Mouse (Mus musculus) thymus, postnatal 0 days (tissue): ENCODE results near the gene Dnajc30. TPM values are rescaled to one million over a fixed set of nuclear protein-coding genes. Genes with fewer than 3 reads are reported as not detected.

Source experiments
- DNase-seq: peaks from one replicate; pipeline ENCODE4 v3.0.0-alpha.2; 2015; ENCODE audit warnings: low spot score
- polyA plus RNA-seq: library from polyadenylated mRNA; unstranded; fragments of >200 nt; fragmentation: Nextera tagmentation; extraction: Ambion mirVana; gene quantifications from 2 replicates; pipeline ENCODE4 v1.2.1, GENCODE M21; 2015

The Dnajc30 gene
- polyA plus RNA-seq, 1 experiment from 2014 or later, result 28.7 TPM

- DNase-seq, result peak; percentile 37
These were observed 43.8 kb downstream of the Dnajc30 start for GRCm38 (mm10) chr5:135107521-135108501.

GRCm38 (mm10) chr5:135109017-135109416 lies 45.0 kb downstream of the Dnajc30 start:
- DNase-seq, result no peak

- no peak for DNase-seq
These were observed 45.4 kb downstream of the Dnajc30 start for GRCm38 (mm10) chr5:135109426-135109825.

- DNase-seq, result peak; percentile 19
These were observed 46.0 kb downstream of the Dnajc30 start for GRCm38 (mm10) chr5:135109976-135110375.

- DNase-seq, result no peak
These were observed 49.8 kb downstream of the Dnajc30 start for GRCm38 (mm10) chr5:135113782-135114181.

- no peak for DNase-seq
These were observed 51.2 kb downstream of the Dnajc30 start for GRCm38 (mm10) chr5:135115241-135115640.

Other genes starting within 250 kb of the Dnajc30 start
- gene Tmem270, start 157.5 kb upstream of the Dnajc30 start, polyA plus RNA-seq, result not detected in 2 replicates
- gene Cldn13, start 148.7 kb upstream of the Dnajc30 start, polyA plus RNA-seq, result 4.1 and 5.0 TPM in 2 replicates
- gene Mettl27, start 131.8 kb upstream of the Dnajc30 start, polyA plus RNA-seq, result 19.9 and 29.5 TPM in 2 replicates
- 32.6 and 35.4 TPM in 2 replicates for gene Cldn4, start 117.3 kb upstream of the Dnajc30 start, polyA plus RNA-seq
- 6.4 and 6.8 TPM in 2 replicates for gene Cldn3, start 78.0 kb upstream of the Dnajc30 start, polyA plus RNA-seq
- 51.0 and 52.2 TPM in 2 replicates for gene Abhd11, start 55.0 kb upstream of the Dnajc30 start, polyA plus RNA-seq
- 3.2 and 3.3 TPM in 2 replicates for gene Stx1a, start 40.7 kb upstream of the Dnajc30 start, polyA plus RNA-seq
- 103 and 119 TPM in 2 replicates for gene Bud23, start 757 bp downstream of the Dnajc30 start, polyA plus RNA-seq
- gene Vps37d, start 14.1 kb downstream of the Dnajc30 start, polyA plus RNA-seq, result 1.6 and 1.7 TPM in 2 replicates
- 0.38 and 0.39 TPM in 2 replicates for gene Mlxipl, start 25.7 kb downstream of the Dnajc30 start, polyA plus RNA-seq
- gene Tbl2, start 85.5 kb downstream of the Dnajc30 start, polyA plus RNA-seq, result 13.1 and 13.7 TPM in 2 replicates
- 88.1 and 99.0 TPM in 2 replicates for gene Bcl7b, start 104.1 kb downstream of the Dnajc30 start, polyA plus RNA-seq
- 34.5 and 37.0 TPM in 2 replicates for gene Baz1b, start 123.1 kb downstream of the Dnajc30 start, polyA plus RNA-seq
- gene Fzd9, start 187.0 kb downstream of the Dnajc30 start, polyA plus RNA-seq, result 0.33 and 0.64 TPM in 2 replicates